Mouse (Mus musculus) layer of hippocampus, postnatal 25 days (tissue): Measurements from ENCODE around the gene Nudc. TPM values are rescaled to one million over a fixed set of nuclear protein-coding genes. Genes with fewer than 3 reads are reported as not detected.

Experiments
- DNase-seq, 2 experiments: peaks; one replicate each; pipeline ENCODE4 v3.0.0; 2022; ENCODE audit warnings: mixed read lengths in 2 of 2, low spot score in 1 of 2; ENCODE audit errors: extremely low spot score in 1 of 2
- microRNA-seq, 2 experiments: library from miRNA; unstranded; fragments of <30 nt; microRNA quantifications; one replicate each; pipeline ENCODE4 v1.2.0; 2021
- total RNA-seq, 2 experiments: library from RNA; stranded (reverse); gene quantifications; 2 replicates each; pipeline ENCODE4 v1.2.3; 2021

Gene Nudc
- total RNA-seq, 2 experiments from 2014 or later: 117 TPM

DNA sequence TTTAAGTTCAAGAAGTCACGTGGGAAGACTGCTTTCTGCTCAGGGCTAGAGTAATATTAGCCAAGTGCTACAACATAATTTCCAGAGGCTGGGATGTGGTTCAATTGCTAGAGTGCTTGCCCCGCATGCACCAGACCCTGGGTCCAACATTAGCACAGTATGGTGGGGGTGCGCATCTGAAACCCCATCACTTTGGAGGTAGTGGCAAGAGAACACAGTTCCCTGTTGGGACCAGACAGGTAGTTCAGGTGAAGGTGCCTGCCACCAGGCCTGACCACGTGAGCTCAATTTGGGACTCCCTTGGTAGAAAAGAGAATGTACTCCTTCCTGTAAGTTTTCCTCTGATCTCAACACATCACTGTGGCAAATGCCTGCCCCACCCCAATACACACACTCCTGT lies 50.9 kb downstream of the Nudc start:
- no peak for DNase-seq

DNA sequence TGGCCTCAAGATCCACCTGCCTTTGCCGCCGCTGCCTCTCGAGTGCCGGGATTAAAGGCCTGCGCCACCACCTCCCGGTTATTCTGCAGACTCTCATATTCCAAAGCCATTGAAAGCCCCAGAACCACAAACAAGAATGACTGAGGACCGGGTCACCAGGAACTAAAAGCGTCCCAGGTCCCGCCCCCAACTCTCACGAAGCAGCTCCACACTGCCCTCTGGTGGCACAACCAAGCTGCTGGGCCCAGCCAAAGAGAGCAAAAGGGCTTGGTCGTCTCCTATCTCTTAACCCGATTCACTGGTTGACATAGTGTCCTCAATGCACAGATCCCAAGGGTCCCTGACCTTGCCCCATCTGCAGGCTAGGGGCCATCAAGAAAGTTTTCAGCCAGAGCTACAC lies 51.4 kb downstream of the Nudc start:
- DNase-seq: peak; percentile 81 to 97

DNA sequence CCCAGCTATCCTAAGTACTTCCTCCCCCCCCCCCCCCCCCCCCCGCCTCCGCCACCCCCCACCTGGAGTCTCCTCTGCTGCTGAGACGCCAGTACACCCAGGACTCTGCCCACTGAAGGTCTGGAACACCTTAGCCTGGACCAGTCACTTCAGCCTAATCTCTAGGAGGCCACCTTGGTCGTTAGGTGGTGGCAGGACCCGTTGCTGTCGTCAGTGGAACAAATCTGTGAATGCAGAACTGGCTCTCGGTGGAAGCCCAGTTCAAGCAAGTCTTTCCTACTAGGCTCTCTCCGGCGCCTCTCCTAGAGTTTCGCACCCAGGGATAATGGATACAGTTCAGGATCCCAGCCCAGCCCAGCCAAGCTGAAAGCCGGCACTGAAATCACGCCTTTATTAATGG lies 51.9 kb downstream of the Nudc start:
- no peak for DNase-seq

DNA sequence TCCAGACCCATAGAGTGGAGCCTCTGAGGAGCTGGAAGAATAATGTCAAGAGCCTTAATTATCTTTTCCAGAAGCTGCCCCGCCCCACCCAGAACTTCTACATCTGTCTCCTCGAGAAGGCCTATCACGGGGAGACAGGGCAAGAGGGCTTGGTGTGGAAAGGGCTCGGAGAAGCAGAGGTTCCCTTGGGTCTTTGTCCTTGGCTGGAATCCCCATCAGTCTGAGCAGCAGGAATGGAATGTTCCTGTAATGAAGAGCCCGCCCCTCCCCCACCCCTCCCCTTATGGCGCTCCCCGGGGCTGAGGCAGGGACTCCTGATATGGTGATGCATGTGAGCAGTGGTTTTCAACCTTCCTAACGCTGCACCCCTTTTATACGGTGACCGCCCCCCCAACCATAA lies 54.0 kb downstream of the Nudc start:
- no peak for DNase-seq

DNA sequence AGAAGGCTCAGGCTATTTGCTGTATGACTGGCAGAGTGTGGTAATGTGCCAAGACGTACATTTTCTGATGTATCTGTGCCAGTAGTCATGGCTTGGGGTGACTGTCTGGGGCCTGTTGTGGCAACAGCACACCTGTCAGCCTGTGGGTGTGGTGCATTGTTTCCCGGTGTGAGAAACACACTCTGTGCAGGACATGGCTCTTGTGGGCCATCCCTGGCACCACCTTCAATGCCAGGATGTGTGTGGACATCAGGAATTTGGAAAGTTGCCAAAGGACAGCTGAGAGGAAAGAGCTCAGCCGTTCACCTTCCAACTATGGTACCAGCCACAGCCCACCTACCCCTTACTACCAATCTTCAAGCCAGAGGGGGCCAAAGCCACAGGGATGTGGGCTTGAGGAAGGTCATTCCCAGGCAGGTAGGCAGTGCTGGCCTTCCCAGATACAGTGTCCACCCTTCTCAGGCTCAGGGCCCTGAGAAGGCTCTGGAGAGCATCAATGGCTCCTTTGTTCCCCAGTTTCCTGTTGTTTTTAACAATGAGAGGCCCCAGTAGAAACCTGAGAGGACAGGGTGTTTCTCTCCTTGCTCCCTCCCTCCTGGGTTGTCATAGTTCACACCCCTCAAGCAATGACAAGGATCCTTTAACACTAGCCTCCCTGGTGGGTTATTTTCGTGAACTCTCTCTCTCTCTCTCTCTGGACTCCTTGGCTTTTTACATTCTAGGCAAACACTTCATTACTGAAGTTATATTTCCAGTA lies 56.1 kb downstream of the Nudc start:
- no peak for DNase-seq

GRCm38 (mm10) chr4:133488619-133489392 lies 57.0 kb downstream of the Nudc start:
- DNase-seq: no peak

GRCm38 (mm10) chr4:133486673-133487357 lies 59.0 kb downstream of the Nudc start:
- DNase-seq: no peak

DNA sequence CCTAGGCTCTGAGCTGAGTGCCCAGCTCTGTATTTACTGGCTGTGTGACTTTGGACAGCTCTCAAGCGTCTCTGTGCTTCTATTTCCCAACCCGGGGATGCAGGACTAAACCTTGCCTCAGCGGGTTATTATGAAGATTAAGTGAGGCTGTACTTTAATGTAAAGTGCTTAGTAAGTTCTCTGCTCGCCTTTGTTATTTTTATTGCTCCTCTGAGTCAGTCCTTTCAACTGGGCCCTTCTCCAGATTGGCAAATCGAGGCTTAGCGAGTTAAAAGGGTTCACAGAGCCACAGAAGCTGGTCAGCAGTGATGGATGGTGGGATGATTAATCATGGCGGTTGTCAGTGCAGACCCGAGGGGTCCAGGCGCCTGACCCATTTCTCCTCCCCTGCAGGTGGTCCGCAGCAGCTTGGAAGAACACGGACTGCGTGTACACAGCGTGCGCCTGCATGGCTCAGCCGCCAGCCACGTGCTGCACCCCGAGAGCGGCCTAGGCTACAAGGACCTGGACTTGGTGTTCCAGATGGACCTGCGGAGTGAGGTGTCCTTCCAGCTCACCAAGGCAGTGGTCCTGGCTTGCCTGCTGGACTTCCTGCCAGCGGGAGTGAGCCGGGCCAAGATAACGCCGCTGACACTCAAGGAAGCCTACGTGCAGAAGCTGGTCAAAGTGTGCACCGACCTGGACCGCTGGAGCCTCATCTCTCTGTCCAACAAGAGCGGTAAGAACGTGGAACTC lies 59.9 kb downstream of the Nudc start:
- no peak for DNase-seq

DNA sequence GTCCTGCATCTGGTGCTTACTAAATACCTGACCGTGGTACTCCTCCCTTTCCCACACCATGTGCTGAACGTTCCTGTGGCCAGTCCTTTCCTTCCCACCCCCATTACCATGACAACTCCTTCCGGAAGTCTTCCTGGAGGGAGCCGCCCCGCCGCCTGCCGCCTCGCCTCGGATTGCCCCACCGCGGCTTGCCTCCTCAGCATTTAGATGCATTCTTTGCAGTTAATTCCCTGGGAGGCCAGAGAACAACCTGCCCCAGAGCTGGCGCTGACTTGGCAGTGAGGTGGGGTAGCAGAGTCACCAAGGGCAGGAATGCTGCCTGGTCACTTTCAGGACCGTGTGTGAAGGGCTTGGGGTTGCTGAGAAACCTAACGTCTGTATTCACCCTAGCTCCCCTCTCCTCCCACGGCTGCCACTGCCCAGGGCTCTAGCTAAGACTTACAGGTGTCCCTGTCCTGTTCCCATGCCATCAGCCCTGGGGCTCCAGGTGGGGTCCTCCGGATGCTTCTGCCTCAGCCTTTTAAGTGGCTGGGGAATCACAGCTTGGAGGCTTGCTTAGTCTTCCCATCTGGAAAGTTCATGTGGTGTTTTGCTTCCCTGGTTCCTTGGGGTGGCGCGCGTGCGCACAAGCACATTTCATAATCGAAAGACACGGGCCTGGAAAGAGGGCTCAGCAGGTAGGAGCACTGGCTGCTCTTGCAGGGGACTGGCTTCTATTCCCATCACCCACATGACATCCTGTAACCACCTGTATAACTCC lies 61.4 kb downstream of the Nudc start:
- DNase-seq: no peak

Small RNA genes within 50 kb of the gene (microRNA-seq; reads per million reads assigned to microRNA genes)
- gene Gm23158: 0 reads per million in 2 experiments

Other genes with a start within 250 kb of the Nudc start
- gene Wdtc1, start 192.5 kb downstream of the Nudc start, total RNA-seq: 10 to 100 TPM; 84.4 to 85.8 TPM
- gene Slc9a1, start 176.3 kb downstream of the Nudc start, total RNA-seq: 10 to 100 TPM; 59.6 to 62.8 TPM
- gene Tent5b, start 65.9 kb downstream of the Nudc start, total RNA-seq: not detected
- 100 to 1,000 TPM; 183 to 201 TPM for gene Trnp1, start 47.4 kb downstream of the Nudc start, total RNA-seq
- not detected for gene Kdf1, start 27.0 kb downstream of the Nudc start, total RNA-seq
- not detected for gene Nr0b2, start 7.4 kb upstream of the Nudc start, total RNA-seq
- 1 to 10 TPM; 8.2 to 9.5 TPM for gene Gpatch3, start 28.7 kb upstream of the Nudc start, total RNA-seq
- gene Gpn2, start 38.4 kb upstream of the Nudc start, total RNA-seq: 10 to 100 TPM; 10.0 to 10.2 TPM
- gene Sfn, start 56.2 kb upstream of the Nudc start, total RNA-seq: 1 to 10 TPM; 1.5 to 1.9 TPM
- 10 to 100 TPM; 33.6 to 39.8 TPM for gene Zdhhc18, start 104.2 kb upstream of the Nudc start, total RNA-seq
- gene Pigv, start 126.7 kb upstream of the Nudc start, total RNA-seq: 1 to 10 TPM; 7.9 to 9.6 TPM
- 10 to 100 TPM; 68.5 to 88.4 TPM for gene Arid1a, start 210.8 kb upstream of the Nudc start, total RNA-seq